In the genomic region with DNA sequence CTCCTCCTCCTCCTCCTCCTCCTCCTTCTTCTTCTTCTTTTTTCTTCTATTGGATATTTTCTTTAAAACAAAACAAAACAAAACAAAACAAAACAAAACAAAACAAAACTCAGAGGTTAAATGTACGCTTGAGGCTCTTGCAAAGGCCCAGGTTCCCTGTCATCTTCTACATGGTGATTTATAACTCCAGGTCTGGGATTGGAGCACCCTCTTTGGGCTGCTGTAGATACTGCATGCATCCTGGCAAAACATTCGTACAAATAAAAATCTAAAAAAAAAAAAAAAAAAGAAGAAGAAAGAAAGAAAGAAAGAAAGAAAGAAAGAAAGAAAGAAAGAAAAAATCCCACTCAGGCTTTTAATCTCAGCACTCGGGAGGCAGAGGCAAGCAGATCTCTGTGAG, we compare ENCODE assay signal across 9 mouse cellular contexts. TPM values are rescaled to one million over a fixed set of nuclear protein-coding genes. Genes with fewer than 3 reads are reported as not detected.
DNase-seq lines count a peak whose midpoint lies in the region; ATAC-seq and TF ChIP-seq lines count a peak whose summit lies in the region.
"Had no signal": no experiment of that assay in that cellular context is flagged by ENCODE, and none has a peak within 500 bp of the region (broad histone marks: within the 10 kb centered on the region; RNA-seq: fewer than 3 reads in every experiment).

No protein-coding gene starts in this region.

- H3K27ac ChIP-seq in forebrain, embryonic 11.5 days (ENCODE audit: low read depth, low read length): no peak overlapping the region
- no peak overlapping the region for H3K27ac ChIP-seq in forebrain, embryonic 16.5 days (ENCODE audit: low read length)
- H3K27ac ChIP-seq in midbrain, postnatal 0 days (ENCODE audit: low read depth, low read length): no peak overlapping the region
- no peak overlapping the region for H3K27ac ChIP-seq in midbrain, embryonic 16.5 days (ENCODE audit: low read length)
- H3K27ac ChIP-seq in cortical plate, adult 2 months (ENCODE audit: insufficient read depth, low read length): no peak overlapping the region

- H3K36me3 ChIP-seq in forebrain, embryonic 11.5 days (ENCODE audit: control insufficient read depth, insufficient read depth, low read length): no peaks in the 10 kb centered on the region
- no peaks in the 10 kb centered on the region for H3K36me3 ChIP-seq in forebrain, embryonic 16.5 days (ENCODE audit: control insufficient read depth, insufficient read depth)
- no peaks in the 10 kb centered on the region for H3K36me3 ChIP-seq in midbrain, postnatal 0 days (ENCODE audit: insufficient read depth, low read length)
- no peaks in the 10 kb centered on the region for H3K36me3 ChIP-seq in midbrain, embryonic 16.5 days (ENCODE audit: control insufficient read depth, insufficient read depth, low read length)

- no peak overlapping the region for H3K4me2 ChIP-seq in forebrain, embryonic 11.5 days (ENCODE audit: low read depth, low read length, severe bottlenecking)
- H3K4me2 ChIP-seq in forebrain, embryonic 16.5 days (ENCODE audit: low read length): no peak overlapping the region
- H3K4me2 ChIP-seq in midbrain, postnatal 0 days (ENCODE audit: low read depth, low read length, poor library complexity, severe bottlenecking): no peak overlapping the region
- no peak overlapping the region for H3K4me2 ChIP-seq in midbrain, embryonic 16.5 days (ENCODE audit: low read length)

- 51% methylated on average over 3 of the region's 3 CpGs for WGBS in forebrain, embryonic 11.5 days
- WGBS in forebrain, embryonic 16.5 days: 30% methylated on average over 3 of the region's 3 CpGs
- 44% methylated on average over 3 of the region's 3 CpGs for WGBS in midbrain, postnatal 0 days
- 46% methylated on average over 3 of the region's 3 CpGs for WGBS in midbrain, embryonic 16.5 days

- H3K9ac ChIP-seq in forebrain, embryonic 11.5 days (ENCODE audit: low read length): no peak overlapping the region
- H3K9ac ChIP-seq in forebrain, embryonic 16.5 days (replicated peaks; ENCODE audit: low read depth, low read length): no peak overlapping the region
- no peak overlapping the region for H3K9ac ChIP-seq in midbrain, postnatal 0 days (replicated peaks; ENCODE audit: low read length, poor library complexity, severe bottlenecking)
- H3K9ac ChIP-seq in midbrain, embryonic 16.5 days (ENCODE audit: low read depth, low read length): no peak overlapping the region

- DNase-seq in forebrain, embryonic 11.5 days (ENCODE audit: low spot score): peak; percentile 45
- peak; percentile 64 for DNase-seq in midbrain, postnatal 0 days (ENCODE audit: low spot score)
- peak; percentile 23 to 52 for DNase-seq in layer of hippocampus, postnatal 14 days (ENCODE audit: low spot score in 2 of 2)
- peak; percentile 81 for DNase-seq in thymus, postnatal 0 days (ENCODE audit: low spot score)
- no peak for DNase-seq in gastrocnemius, postnatal 10 days

- no peak overlapping the region for H3K4me3 ChIP-seq in forebrain, embryonic 11.5 days (ENCODE audit: low read depth, low read length)
- no peak overlapping the region for H3K4me3 ChIP-seq in forebrain, embryonic 16.5 days (replicated peaks; ENCODE audit: low read length)
- no peak overlapping the region for H3K4me3 ChIP-seq in midbrain, postnatal 0 days (ENCODE audit: low read depth, low read length)
- no peak overlapping the region for H3K4me3 ChIP-seq in midbrain, embryonic 16.5 days (ENCODE audit: low read depth, low read length)
- H3K4me3 ChIP-seq in cortical plate, adult 2 months (ENCODE audit: insufficient read depth, low read length): no peak overlapping the region

- TF ChIP-seq CTCF in midbrain, postnatal 0 days (IDR thresholded peaks at IDR 0.05): peak; percentile 69
- TF ChIP-seq CTCF in cortical plate, adult 2 months (IDR thresholded peaks at IDR 0.05; ENCODE audit: extremely low read depth, insufficient read depth, low read length): peak; percentile 66

- no peaks in the 10 kb centered on the region for H3K9me3 ChIP-seq in forebrain, embryonic 11.5 days (ENCODE audit: control insufficient read depth, low read length)
- no peaks in the 10 kb centered on the region for H3K9me3 ChIP-seq in forebrain, embryonic 16.5 days (ENCODE audit: control insufficient read depth, low read length)
- no peaks in the 10 kb centered on the region for H3K9me3 ChIP-seq in midbrain, postnatal 0 days (ENCODE audit: low read length)
- H3K9me3 ChIP-seq in midbrain, embryonic 16.5 days (replicated peaks; ENCODE audit: control insufficient read depth, low read length, poor library complexity, severe bottlenecking): no peaks in the 10 kb centered on the region

- H3K27me3 ChIP-seq in forebrain, embryonic 11.5 days (ENCODE audit: control insufficient read depth, insufficient read depth, low read length): no peaks in the 10 kb centered on the region
- H3K27me3 ChIP-seq in forebrain, embryonic 16.5 days (replicated peaks; ENCODE audit: control insufficient read depth, insufficient read depth, low read length): no peaks in the 10 kb centered on the region
- no peaks in the 10 kb centered on the region for H3K27me3 ChIP-seq in midbrain, postnatal 0 days (ENCODE audit: insufficient read depth, low read length)
- no peaks in the 10 kb centered on the region for H3K27me3 ChIP-seq in midbrain, embryonic 16.5 days (ENCODE audit: control insufficient read depth, insufficient read depth, low read depth, low read length)

- TF ChIP-seq POLR2A in cortical plate, adult 2 months (IDR thresholded peaks at IDR 0.05; ENCODE audit: extremely low read depth, insufficient read depth, low read length): no peak

- no peaks in the 10 kb centered on the region for H3K4me1 ChIP-seq in forebrain, embryonic 11.5 days (replicated peaks; ENCODE audit: control insufficient read depth, insufficient read depth, low read length)
- H3K4me1 ChIP-seq in forebrain, embryonic 16.5 days (replicated peaks; ENCODE audit: control insufficient read depth, insufficient read depth, low read length): no peaks in the 10 kb centered on the region
- H3K4me1 ChIP-seq in midbrain, postnatal 0 days (ENCODE audit: insufficient read depth, low read length): no peaks in the 10 kb centered on the region
- no peaks in the 10 kb centered on the region for H3K4me1 ChIP-seq in midbrain, embryonic 16.5 days (ENCODE audit: control insufficient read depth, insufficient read depth, low read length)
- no peaks in the 10 kb centered on the region for H3K4me1 ChIP-seq in cortical plate, adult 2 months (ENCODE audit: control insufficient read depth, insufficient read depth, low read length)

- no peak for ATAC-seq in forebrain, embryonic 11.5 days (replicated peaks; ENCODE audit: low FRiP score)
- no peak for ATAC-seq in forebrain, embryonic 16.5 days
- no peak for ATAC-seq in midbrain, postnatal 0 days (ENCODE audit: low FRiP score)
- no peak for ATAC-seq in midbrain, embryonic 16.5 days

RNA-seq across cellular contexts. Expression of gene Olfr1357, which starts 12.8 kb away (rescaled TPM):
- polyA plus RNA-seq in forebrain, embryonic 11.5 days (2014; fragmentation: Nextera tagmentation; extraction: Ambion mirVana): not detected in 2 replicates
- not detected in 2 replicates for polyA plus RNA-seq in forebrain, embryonic 16.5 days (2015; fragmentation: Nextera tagmentation; extraction: Ambion mirVana)
- not detected in 2 replicates for total RNA-seq in midbrain, postnatal 0 days (2014; rRNA removed)
- polyA plus RNA-seq in midbrain, postnatal 0 days (2015; fragmentation: Nextera tagmentation; extraction: Ambion mirVana): not detected in 2 replicates
- polyA plus RNA-seq in midbrain, embryonic 16.5 days (2015; fragmentation: Nextera tagmentation; extraction: Ambion mirVana): not detected in 2 replicates
- not detected in 2 replicates for polyA plus RNA-seq in cortical plate, adult 2 months (2012; rRNA removed)
- total RNA-seq in layer of hippocampus, postnatal 14 days (2021): not detected
- 0.05 and 0.18 TPM in 2 replicates for polyA plus RNA-seq in thymus, postnatal 0 days (2015; fragmentation: Nextera tagmentation; extraction: Ambion mirVana)
- total RNA-seq in gastrocnemius, postnatal 10 days (2021): not detected
- polyA plus RNA-seq: heart, embryonic 16.5 days had no signal

RNA-seq across cellular contexts. Expression of gene Syde1, which starts 13.3 kb away (rescaled TPM):
- polyA plus RNA-seq in forebrain, embryonic 11.5 days (2014; fragmentation: Nextera tagmentation; extraction: Ambion mirVana): 13.5 and 14.3 TPM in 2 replicates
- polyA plus RNA-seq in forebrain, embryonic 16.5 days (2015; fragmentation: Nextera tagmentation; extraction: Ambion mirVana): 3.9 TPM in 2 replicates
- total RNA-seq in midbrain, postnatal 0 days (2014; rRNA removed): 6.6 and 6.7 TPM in 2 replicates
- polyA plus RNA-seq in midbrain, postnatal 0 days (2015; fragmentation: Nextera tagmentation; extraction: Ambion mirVana): 3.1 and 3.2 TPM in 2 replicates
- 2.9 and 3.0 TPM in 2 replicates for polyA plus RNA-seq in midbrain, embryonic 16.5 days (2015; fragmentation: Nextera tagmentation; extraction: Ambion mirVana)
- polyA plus RNA-seq in cortical plate, adult 2 months (2012; rRNA removed): 8.9 and 9.3 TPM in 2 replicates
- 1 to 10 TPM; 5.0 to 5.1 TPM for total RNA-seq in layer of hippocampus, postnatal 14 days (2021)
- 3.5 TPM in 2 replicates for polyA plus RNA-seq in thymus, postnatal 0 days (2015; fragmentation: Nextera tagmentation; extraction: Ambion mirVana)
- 10 to 100 TPM; 10.3 to 12.8 TPM for total RNA-seq in gastrocnemius, postnatal 10 days (2021)

RNA-seq across cellular contexts. Expression of gene Ilvbl, which starts 30.9 kb away (rescaled TPM):
- polyA plus RNA-seq in forebrain, embryonic 11.5 days (2014; fragmentation: Nextera tagmentation; extraction: Ambion mirVana): 22.6 and 29.4 TPM in 2 replicates
- 38.5 and 48.3 TPM in 2 replicates for polyA plus RNA-seq in forebrain, embryonic 16.5 days (2015; fragmentation: Nextera tagmentation; extraction: Ambion mirVana)
- total RNA-seq in midbrain, postnatal 0 days (2014; rRNA removed): 50.1 and 68.2 TPM in 2 replicates
- 82.1 and 92.3 TPM in 2 replicates for polyA plus RNA-seq in midbrain, postnatal 0 days (2015; fragmentation: Nextera tagmentation; extraction: Ambion mirVana)
- 66.1 and 81.4 TPM in 2 replicates for polyA plus RNA-seq in midbrain, embryonic 16.5 days (2015; fragmentation: Nextera tagmentation; extraction: Ambion mirVana)
- 41.1 and 41.2 TPM in 2 replicates for polyA plus RNA-seq in cortical plate, adult 2 months (2012; rRNA removed)
- 10 to 100 TPM; 17.7 to 25.1 TPM for total RNA-seq in layer of hippocampus, postnatal 14 days (2021)
- polyA plus RNA-seq in thymus, postnatal 0 days (2015; fragmentation: Nextera tagmentation; extraction: Ambion mirVana): 300 and 352 TPM in 2 replicates
- total RNA-seq in gastrocnemius, postnatal 10 days (2021): 10 to 100 TPM; 18.0 to 19.2 TPM
